Comparison of ENCODE assay signal across 20 mouse cellular contexts in genomic region chr8:77484266-77484665, GRCm38 (mm10). TPM values are rescaled to one million over a fixed set of nuclear protein-coding genes. Genes with fewer than 3 reads are reported as not detected.
DNase-seq lines count a peak whose midpoint lies in the region; ATAC-seq lines count a peak whose summit lies in the region.
"Had no signal": no experiment of that assay in that cellular context is flagged by ENCODE, and none has a peak within 500 bp of the region (broad histone marks: within the 10 kb centered on the region; RNA-seq: fewer than 3 reads in every experiment).

No protein-coding gene starts in this region.

- H3K36me3 ChIP-seq in hindbrain, embryonic 12.5 days: no peaks in the 10 kb centered on the region
- no peaks in the 10 kb centered on the region for H3K36me3 ChIP-seq in hindbrain, embryonic 10.5 days
- H3K36me3 ChIP-seq in liver, embryonic 12.5 days: no peaks in the 10 kb centered on the region
- no peaks in the 10 kb centered on the region for H3K36me3 ChIP-seq in liver, embryonic 15.5 days (replicated peaks)
- H3K36me3 ChIP-seq: heart, embryonic 12.5 days; lung, embryonic 15.5 days; midbrain, embryonic 15.5 days; stomach, embryonic 15.5 days had no signal

- H3K27ac ChIP-seq in hindbrain, embryonic 12.5 days: no peak overlapping the region
- no peak overlapping the region for H3K27ac ChIP-seq in hindbrain, embryonic 10.5 days
- peak overlapping the region; percentile 64; the same call in 1 of the 2 replicates for H3K27ac ChIP-seq in liver, embryonic 12.5 days
- no peak overlapping the region for H3K27ac ChIP-seq in liver, embryonic 15.5 days (replicated peaks)
- H3K27ac ChIP-seq: forebrain, embryonic 13.5 days; hindbrain, embryonic 14.5 days; lung, embryonic 15.5 days; midbrain, embryonic 15.5 days had no signal

- WGBS in hindbrain, embryonic 12.5 days: 69% methylated on average over 7 of the region's 7 CpGs
- WGBS in hindbrain, embryonic 10.5 days: 81% methylated on average over 7 of the region's 7 CpGs
- 59% methylated on average over 7 of the region's 7 CpGs for WGBS in liver, embryonic 12.5 days (ENCODE audit: insufficient replicate concordance)
- WGBS in liver, embryonic 15.5 days (ENCODE audit: insufficient replicate concordance): 61% methylated on average over 7 of the region's 7 CpGs

- H3K9ac ChIP-seq in hindbrain, embryonic 12.5 days: no peak overlapping the region
- no peak overlapping the region for H3K9ac ChIP-seq in liver, embryonic 12.5 days
- no peak overlapping the region for H3K9ac ChIP-seq in liver, embryonic 15.5 days
- H3K9ac ChIP-seq: forebrain, embryonic 13.5 days; hindbrain, embryonic 14.5 days; lung, embryonic 15.5 days; midbrain, embryonic 15.5 days; stomach, embryonic 15.5 days had no signal

- peak; percentile 58; the same call in 1 of the 2 replicates for ATAC-seq in hindbrain, embryonic 12.5 days (ENCODE audit: low FRiP score)
- ATAC-seq in liver, embryonic 12.5 days: no peak
- no peak for ATAC-seq in liver, embryonic 15.5 days (ENCODE audit: insufficient read depth)
- ATAC-seq: activated CD4-positive, CD25-positive, alpha-beta regulatory T cell, adult 4 months; forebrain, embryonic 13.5 days; midbrain, embryonic 15.5 days had no signal

- H3K27me3 ChIP-seq in hindbrain, embryonic 12.5 days: no peaks in the 10 kb centered on the region
- no peaks in the 10 kb centered on the region for H3K27me3 ChIP-seq in hindbrain, embryonic 10.5 days (ENCODE audit: insufficient read depth, poor library complexity, severe bottlenecking)
- H3K27me3 ChIP-seq in liver, embryonic 12.5 days (replicated peaks): no peaks in the 10 kb centered on the region
- no peaks in the 10 kb centered on the region for H3K27me3 ChIP-seq in liver, embryonic 15.5 days
- H3K27me3 ChIP-seq: forebrain, embryonic 13.5 days; heart, embryonic 12.5 days; lung, embryonic 15.5 days; midbrain, embryonic 15.5 days; stomach, embryonic 15.5 days had no signal

- 0 out of 2 replicates have a peak, but pooled peaks cover 5% of the 10 kb centered on the region for H3K4me1 ChIP-seq in hindbrain, embryonic 12.5 days
- peaks cover 48% of the 10 kb centered on the region for H3K4me1 ChIP-seq in hindbrain, embryonic 10.5 days (replicated peaks)
- H3K4me1 ChIP-seq in liver, embryonic 12.5 days: peaks cover 96% of the 10 kb centered on the region
- H3K4me1 ChIP-seq in liver, embryonic 15.5 days (replicated peaks): peaks cover 75% of the 10 kb centered on the region
- H3K4me1 ChIP-seq: forebrain, embryonic 13.5 days; midbrain, embryonic 15.5 days had no signal

- no peaks in the 10 kb centered on the region for H3K9me3 ChIP-seq in hindbrain, embryonic 12.5 days (replicated peaks)
- no peaks in the 10 kb centered on the region for H3K9me3 ChIP-seq in hindbrain, embryonic 10.5 days
- H3K9me3 ChIP-seq in liver, embryonic 12.5 days (replicated peaks): no peaks in the 10 kb centered on the region
- no peaks in the 10 kb centered on the region for H3K9me3 ChIP-seq in liver, embryonic 15.5 days (replicated peaks)
- H3K9me3 ChIP-seq: forebrain, embryonic 13.5 days; heart, embryonic 12.5 days; lung, embryonic 15.5 days; midbrain, embryonic 15.5 days; stomach, embryonic 15.5 days had no signal

- H3K4me2 ChIP-seq in hindbrain, embryonic 12.5 days (replicated peaks): no peak overlapping the region
- peak overlapping the region; percentile 35 for H3K4me2 ChIP-seq in liver, embryonic 12.5 days
- 0 out of 2 replicates have a peak overlapping the region, but pooled peaks have one; percentile 8 for H3K4me2 ChIP-seq in liver, embryonic 15.5 days
- H3K4me2 ChIP-seq: forebrain, embryonic 13.5 days; heart, embryonic 12.5 days; hindbrain, embryonic 14.5 days; lung, embryonic 15.5 days; midbrain, embryonic 15.5 days; stomach, embryonic 15.5 days had no signal

- DNase-seq in hindbrain, embryonic 10.5 days (ENCODE audit: low spot score): no peak
- DNase-seq in right cerebral cortex, adult 2 months (ENCODE audit: low spot score in 2 of 2): no peak
- no peak for DNase-seq in cerebellum, adult 11-12 months
- DNase-seq: adrenal gland, adult 8-10 months; cerebellum, adult 9-10 months; heart, postnatal 36 days; kidney, adult 11 months; kidney, postnatal 14 days; layer of hippocampus, adult 9-11 months; right cerebral cortex, postnatal 14 days had no signal

- no peak overlapping the region for H3K4me3 ChIP-seq in hindbrain, embryonic 12.5 days
- no peak overlapping the region for H3K4me3 ChIP-seq in hindbrain, embryonic 10.5 days
- no peak overlapping the region for H3K4me3 ChIP-seq in liver, embryonic 12.5 days
- no peak overlapping the region for H3K4me3 ChIP-seq in liver, embryonic 15.5 days (replicated peaks)
- H3K4me3 ChIP-seq: forebrain, embryonic 13.5 days; heart, embryonic 12.5 days; lung, embryonic 15.5 days; midbrain, embryonic 15.5 days; stomach, embryonic 15.5 days had no signal

RNA-seq across cellular contexts. Expression of gene Arhgap10, which starts 33.5 kb away (rescaled TPM):
- polyA plus RNA-seq in hindbrain, embryonic 12.5 days (2016; fragmentation: Nextera tagmentation; extraction: Ambion mirVana): 14.5 and 16.5 TPM in 2 replicates
- 16.0 and 18.8 TPM in 2 replicates for polyA plus RNA-seq in hindbrain, embryonic 10.5 days (2016; fragmentation: Nextera tagmentation; extraction: Ambion mirVana)
- 13.5 and 13.8 TPM in 2 replicates for polyA plus RNA-seq in liver, embryonic 12.5 days (2016; fragmentation: Nextera tagmentation; extraction: Ambion mirVana)
- polyA plus RNA-seq in liver, embryonic 15.5 days (2015; fragmentation: Nextera tagmentation; extraction: Ambion mirVana): 5.5 and 5.8 TPM in 2 replicates
